Mouse (Mus musculus) MEL (cell line): ENCODE measurements around the gene Myo3b. TPM values are rescaled to one million over a fixed set of nuclear protein-coding genes. Genes with fewer than 3 reads are reported as not detected.

Source experiments
- DNase-seq: peaks from one replicate; pipeline ENCODE4 v3.0.0; 2011; ENCODE audit warnings: low read depth, low spot score
- H3K27ac ChIP-seq: 2 replicates; pipeline ENCODE4 v1.5.1; 2012; ENCODE audit warnings: low read depth, mild to moderate bottlenecking, control low read depth, low read length, moderate library complexity; ENCODE audit not compliant: control insufficient read depth
- H3K27me3 ChIP-seq, 2 experiments: fragments of 150-350 bp in 1 of 2; sonication (generic) in 1 of 2; 2 replicates each; pipeline ENCODE4 v1.6.1; 2012; ENCODE audit warnings: low read length in 2 of 2, mild to moderate bottlenecking in 2 of 2, improper control_type of control experiment in 1 of 2, moderate library complexity in 1 of 2; ENCODE audit not compliant: insufficient read depth in 2 of 2, control insufficient read depth in 1 of 2
- H3K36me3 ChIP-seq, 2 experiments: 2 replicates each; pipeline ENCODE4 v1.6.1; 2012 to 2014; ENCODE audit warnings: low read length in 2 of 2, improper control_type of control experiment in 1 of 2, inconsistent platforms in 1 of 2, mild to moderate bottlenecking in 1 of 2; ENCODE audit not compliant: insufficient read depth in 2 of 2, control insufficient read depth in 1 of 2
- H3K4me1 ChIP-seq, 2 experiments: fragments of 150-350 bp in 1 of 2; sonication (generic) in 1 of 2; 2 replicates each; pipeline ENCODE4 v1.6.1; 2012; ENCODE audit warnings: low read length in 2 of 2, improper control_type of control experiment in 1 of 2, mild to moderate bottlenecking in 1 of 2; ENCODE audit not compliant: insufficient read depth in 2 of 2, control insufficient read depth in 1 of 2
- H3K4me3 ChIP-seq, 2 experiments: fragments of 150-350 bp in 1 of 2; sonication (generic) in 1 of 2; 2 replicates each; pipeline ENCODE4 v1.5.1; 2012; ENCODE audit warnings: low read depth in 2 of 2, low read length in 2 of 2, mild to moderate bottlenecking in 2 of 2, moderate library complexity in 2 of 2, control low read depth in 1 of 2, improper control_type of control experiment in 1 of 2; ENCODE audit not compliant: control insufficient read depth in 1 of 2, insufficient read depth in 1 of 2
- H3K79me2 ChIP-seq: 2 replicates; pipeline ENCODE4 v1.6.1; 2012; ENCODE audit warnings: mild to moderate bottlenecking, low read length, moderate library complexity; ENCODE audit not compliant: control insufficient read depth, poor library complexity, insufficient read depth
- H3K9ac ChIP-seq: 2 replicates; pipeline ENCODE4 v1.6.1; 2012; ENCODE audit warnings: low read depth, mild to moderate bottlenecking, control low read depth, low read length, moderate library complexity; ENCODE audit not compliant: control insufficient read depth, poor library complexity, severe bottlenecking
- H3K9me3 ChIP-seq: fragments of 150-350 bp; sonication (generic); replicated peaks from 2 replicates; pipeline ENCODE4 v1.6.1; 2012; ENCODE audit warnings: mild to moderate bottlenecking, low read length, improper control_type of control experiment, moderate library complexity; ENCODE audit not compliant: insufficient read depth
- BHLHE40 ChIP-seq: IDR thresholded peaks from 2 replicates; pipeline ENCODE4 v1.6.1; 2012; ENCODE audit warnings: low read depth, mild to moderate bottlenecking, inconsistent platforms, low read length, improper control_type of control experiment, borderline replicate concordance
- CHD1 ChIP-seq: IDR thresholded peaks from 2 replicates; pipeline ENCODE4 v1.6.1; 2012; ENCODE audit warnings: low read depth, mild to moderate bottlenecking, inconsistent platforms, low read length, improper control_type of control experiment
- CTCF ChIP-seq, 3 experiments: IDR thresholded peaks in 2 of 3; conservative IDR thresholded peaks in 1 of 3; 2 replicates each; pipeline ENCODE4 v1.5.1; 2011 to 2012; ENCODE audit warnings: low read length in 3 of 3, low read depth in 2 of 3, mild to moderate bottlenecking in 2 of 3, improper control_type of control experiment in 1 of 3, inconsistent platforms in 1 of 3, mixed read lengths in 1 of 3, moderate library complexity in 1 of 3; ENCODE audit not compliant: control insufficient read depth in 1 of 3, insufficient read depth in 1 of 3, poor library complexity in 1 of 3, severe bottlenecking in 1 of 3
- GABPA ChIP-seq: IDR thresholded peaks from 2 replicates; pipeline ENCODE4 v1.6.1; 2012; ENCODE audit warnings: low read depth, mild to moderate bottlenecking, inconsistent platforms, low read length, improper control_type of control experiment, moderate library complexity
- GATA1 ChIP-seq: IDR thresholded peaks from 2 replicates; pipeline ENCODE4 v1.6.1; 2011; ENCODE audit warnings: low read depth, low read length, improper control_type of control experiment
- HCFC1 ChIP-seq: IDR thresholded peaks from 2 replicates; pipeline ENCODE4 v1.6.1; 2012; ENCODE audit warnings: low read depth, mild to moderate bottlenecking, inconsistent platforms, low read length, improper control_type of control experiment, moderate library complexity
- MAFK ChIP-seq: IDR thresholded peaks from 2 replicates; pipeline ENCODE4 v1.6.1; 2011; ENCODE audit warnings: low read depth, mild to moderate bottlenecking, low read length, improper control_type of control experiment, borderline replicate concordance
- MAX ChIP-seq: IDR thresholded peaks from 2 replicates; pipeline ENCODE4 v1.6.1; 2011; ENCODE audit warnings: low read length, improper control_type of control experiment
- MAZ ChIP-seq: IDR thresholded peaks from 2 replicates; pipeline ENCODE4 v1.6.1; 2012; ENCODE audit warnings: low read depth, mild to moderate bottlenecking, inconsistent platforms, low read length, improper control_type of control experiment
- MEF2A ChIP-seq: IDR thresholded peaks from 2 replicates; pipeline ENCODE4 v1.6.1; 2014; ENCODE audit warnings: low read depth, mild to moderate bottlenecking, inconsistent platforms, low read length, improper control_type of control experiment; ENCODE audit not compliant: poor library complexity, insufficient replicate concordance, severe bottlenecking; ENCODE audit errors: extremely low read depth
- MYB ChIP-seq: IDR thresholded peaks from 2 replicates; pipeline ENCODE4 v1.6.1; 2011; ENCODE audit warnings: mild to moderate bottlenecking, low read depth, low read length, improper control_type of control experiment
- MYC ChIP-seq: IDR thresholded peaks from 2 replicates; pipeline ENCODE4 v1.6.1; 2011; ENCODE audit warnings: low read depth, mild to moderate bottlenecking, low read length, improper control_type of control experiment, moderate library complexity
- POLR2A ChIP-seq, 2 experiments: IDR thresholded peaks; 2 replicates each; pipeline ENCODE4 v1.6.1; 2011 to 2012; ENCODE audit warnings: low read length in 2 of 2, mild to moderate bottlenecking in 2 of 2, control low read depth in 1 of 2, improper control_type of control experiment in 1 of 2, low read depth in 1 of 2, moderate library complexity in 1 of 2; ENCODE audit not compliant: control insufficient read depth in 1 of 2, insufficient read depth in 1 of 2, poor library complexity in 1 of 2
- POLR2AphosphoS2 ChIP-seq: IDR thresholded peaks from 2 replicates; pipeline ENCODE4 v1.6.1; 2011; ENCODE audit warnings: low read length, improper control_type of control experiment
- RAD21 ChIP-seq: IDR thresholded peaks from 2 replicates; pipeline ENCODE4 v1.6.1; 2011; ENCODE audit warnings: mild to moderate bottlenecking, low read depth, low read length, improper control_type of control experiment
- SIN3A ChIP-seq: IDR thresholded peaks from 2 replicates; pipeline ENCODE4 v1.6.1; 2012; ENCODE audit warnings: low read length, improper control_type of control experiment, inconsistent platforms
- TBP ChIP-seq: IDR thresholded peaks from 2 replicates; pipeline ENCODE4 v1.8.0; 2011; ENCODE audit warnings: low read depth, low read length, improper control_type of control experiment
- TCF12 ChIP-seq: IDR thresholded peaks from 2 replicates; pipeline ENCODE4 v1.6.1; 2014; ENCODE audit warnings: low read depth, mild to moderate bottlenecking, inconsistent platforms, low read length, improper control_type of control experiment, moderate library complexity
- UBTF ChIP-seq: IDR thresholded peaks from 2 replicates; pipeline ENCODE4 v1.6.1; 2012; ENCODE audit warnings: low read depth, mild to moderate bottlenecking, inconsistent platforms, low read length, improper control_type of control experiment, moderate library complexity, borderline replicate concordance; ENCODE audit not compliant: insufficient read depth
- USF1 ChIP-seq: IDR thresholded peaks from 2 replicates; pipeline ENCODE4 v1.6.1; 2014; ENCODE audit warnings: low read depth, mild to moderate bottlenecking, inconsistent platforms, low read length, improper control_type of control experiment, moderate library complexity
- ZMIZ1 ChIP-seq: IDR thresholded peaks from 2 replicates; pipeline ENCODE4 v1.6.1; 2012; ENCODE audit warnings: low read depth, mild to moderate bottlenecking, inconsistent platforms, low read length, improper control_type of control experiment, moderate library complexity
- polyA plus RNA-seq, 2 experiments: library from polyadenylated mRNA; stranded (reverse) in 1 of 2; unstranded in 1 of 2; fragments of >175 nt in 1 of 2; fragments of >200 nt in 1 of 2; gene quantifications; 2 replicates each; pipeline versions ENCODE4 v1.2.1 to v1.2.4; 2012; ENCODE audit warnings: low replicate concordance in 2 of 2, low read depth in 1 of 2; ENCODE audit not compliant: insufficient read length in 2 of 2, insufficient read depth in 1 of 2, missing spikeins in 1 of 2
- total RNA-seq: library from RNA; depleted of rRNA; stranded (reverse); fragments of 300-350 nt; gene quantifications from 2 replicates; pipeline ENCODE4 v1.2.3, GENCODE M21; 2012

Myo3b gene
- total and polyA plus RNA-seq, 3 experiments: not detected

DNA sequence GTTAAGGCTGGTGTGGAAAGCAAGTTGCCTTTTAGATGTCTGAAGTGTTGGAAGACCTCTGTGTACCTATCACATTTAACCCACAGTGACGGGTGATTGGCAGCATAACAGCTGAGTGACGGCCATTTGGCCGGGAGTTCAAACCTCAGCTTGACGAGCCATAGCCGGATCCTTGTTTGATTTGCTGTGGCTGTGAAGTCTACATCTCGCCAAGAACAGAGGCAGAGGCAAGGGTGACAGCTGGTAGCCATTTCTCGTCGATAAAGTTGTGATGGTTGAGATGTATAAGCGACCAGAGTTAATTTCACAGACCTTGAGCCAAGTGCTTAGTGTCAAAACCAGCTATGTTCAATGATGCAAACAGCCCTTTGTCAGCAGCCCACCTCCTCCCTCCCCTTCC lies 283.8 kb downstream of the Myo3b start:
- Histone ChIP-seq H3K9me3 (no peaks in the 10 kb centered on the region), H3K79me2 (no peaks in the 10 kb centered on the region), H3K4me3 (no peak overlapping the region), H3K36me3 (no peaks in the 10 kb centered on the region), H3K9ac (no peak overlapping the region), H3K27ac (no peak overlapping the region), H3K27me3 (no peaks in the 10 kb centered on the region), H3K4me1 (no peaks in the 10 kb centered on the region)
- no peak for DNase-seq
- TF ChIP-seq MEF2A (no peak), MYC (no peak)

DNA sequence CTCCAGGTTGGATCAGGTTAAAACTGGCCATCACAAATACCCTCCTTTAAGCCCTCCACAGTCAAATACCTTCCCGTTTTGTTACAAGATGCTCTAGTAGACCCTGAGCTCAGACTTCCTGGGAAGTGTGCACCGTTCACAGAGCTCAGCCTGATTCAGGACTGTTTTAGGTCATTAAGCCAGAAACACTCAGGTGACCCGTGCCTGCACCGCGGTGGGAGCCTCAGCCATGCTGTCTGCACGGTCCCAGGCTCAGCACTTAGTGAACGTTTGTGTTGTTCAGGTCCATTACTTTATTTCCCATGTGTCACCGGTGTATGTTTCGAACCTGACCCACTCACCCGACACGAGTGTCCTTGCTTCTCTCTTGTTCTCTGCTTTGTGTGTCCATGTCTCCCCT lies 288.7 kb downstream of the Myo3b start:
- no peaks in the 10 kb centered on the region for H3K27me3 ChIP-seq
- no peak for TF ChIP-seq ZMIZ1
- TF ChIP-seq MYB: no peak
- TF ChIP-seq HCFC1: no peak
- no peak for TF ChIP-seq POLR2A (IDR thresholded peaks at IDR 0.05; ENCODE audit: control insufficient read depth in 1 of 2, insufficient read depth in 1 of 2, low read depth in 1 of 2, low read length in 2 of 2, poor library complexity in 1 of 2)
- H3K9me3 ChIP-seq: no peaks in the 10 kb centered on the region

DNA sequence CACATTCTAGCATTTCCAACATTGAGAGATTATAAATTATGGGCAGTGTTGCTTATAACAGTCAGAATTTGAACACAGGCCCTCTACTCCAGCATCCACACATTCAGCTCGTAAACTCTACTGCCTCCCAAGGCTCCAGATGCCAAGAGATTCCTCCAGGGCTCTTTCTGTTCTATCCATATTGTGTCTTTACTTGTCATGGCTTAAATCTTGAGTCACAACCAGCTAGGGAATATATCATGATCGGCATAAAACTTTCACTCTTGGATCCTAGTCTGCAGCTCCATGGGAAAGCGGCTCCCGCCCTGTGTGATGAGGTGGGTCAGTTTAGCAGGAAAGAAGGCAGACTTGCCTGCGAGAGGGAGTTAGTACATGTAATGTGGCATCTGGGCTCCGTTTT lies 294.0 kb downstream of the Myo3b start:
- H3K27me3 ChIP-seq: no peaks in the 10 kb centered on the region
- H3K9ac ChIP-seq: no peak overlapping the region
- no peaks in the 10 kb centered on the region for H3K4me1 ChIP-seq
- H3K36me3 ChIP-seq: no peaks in the 10 kb centered on the region
- no peak overlapping the region for H3K27ac ChIP-seq
- TF ChIP-seq MAZ (no peak), SIN3A (no peak), RAD21 (no peak), MYC (no peak)
- TF ChIP-seq, all 39 proteins: peak for 0
- Histone ChIP-seq H3K4me3 (no peak overlapping the region), H3K9me3 (no peaks in the 10 kb centered on the region), H3K79me2 (no peaks in the 10 kb centered on the region)
- no peak for DNase-seq

More for the DNA sequence above, 288.7 kb downstream of the Myo3b start:
- Histone ChIP-seq H3K79me2 (no peaks in the 10 kb centered on the region), H3K9ac (no peak overlapping the region), H3K36me3 (no peaks in the 10 kb centered on the region), H3K4me1 (no peaks in the 10 kb centered on the region), H3K4me3 (no peak overlapping the region), H3K27ac (no peak overlapping the region)
- DNase-seq: no peak

DNA sequence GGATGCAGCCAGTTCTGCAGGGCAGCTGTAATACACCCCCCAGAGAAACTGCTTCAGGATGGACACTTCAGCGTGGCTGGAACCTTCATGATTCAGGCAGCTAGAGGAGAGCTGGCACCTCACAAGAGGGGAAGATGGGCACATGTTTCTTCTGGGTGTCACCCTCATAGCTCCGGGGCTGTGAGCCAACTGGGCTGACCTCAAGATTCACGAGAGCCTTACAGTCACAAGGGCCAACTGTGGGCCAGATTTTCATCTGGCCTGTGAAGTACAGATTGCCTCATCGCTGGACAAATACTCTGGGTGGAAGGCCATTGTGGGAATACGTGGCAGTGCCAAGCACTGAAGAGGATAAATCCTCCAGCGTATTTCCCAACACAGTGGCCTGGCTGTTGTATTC lies 294.6 kb downstream of the Myo3b start:
- no peak overlapping the region for H3K27ac ChIP-seq
- H3K36me3 ChIP-seq: no peaks in the 10 kb centered on the region
- H3K9me3 ChIP-seq: no peaks in the 10 kb centered on the region
- H3K79me2 ChIP-seq: no peaks in the 10 kb centered on the region
- no peak overlapping the region for H3K4me3 ChIP-seq
- H3K27me3 ChIP-seq: no peaks in the 10 kb centered on the region
- H3K9ac ChIP-seq: no peak overlapping the region
- no peak for DNase-seq
- no peaks in the 10 kb centered on the region for H3K4me1 ChIP-seq
- TF ChIP-seq GATA1 (no peak), POLR2AphosphoS2 (no peak), TCF12 (no peak), CTCF (IDR thresholded peaks at IDR 0.05 in 2 of 3, conservative IDR thresholded peaks at IDR 0.05 in 1 of 3; ENCODE audit: control insufficient read depth in 1 of 3, insufficient read depth in 1 of 3, low read depth in 2 of 3, low read length in 3 of 3, poor library complexity in 1 of 3, severe bottlenecking in 1 of 3) (no peak), GABPA (no peak), CHD1 (no peak), USF1 (no peak), MYC (no peak), UBTF (no peak), RAD21 (no peak), MEF2A (no peak), ZMIZ1 (no peak), MAFK (no peak), TBP (no peak), MAX (no peak), BHLHE40 (no peak)
